Mouse (Mus musculus): ENCODE measurements around the gene Rtl8b. TPM values are rescaled to one million over a fixed set of nuclear protein-coding genes. Genes with fewer than 3 reads are reported as not detected.

Rtl8b gene
- total RNA-seq (2012; rRNA removed) (not detected in 2 replicates), total RNA-seq (2014; rRNA removed) (not detected in 2 replicates), polyA plus RNA-seq (2012; ENCODE audit: insufficient read length, low read depth) (not detected in 2 replicates)

GRCm38 (mm10) chrX:53670294-53670693 lies at the start of gene Rtl8b:
Gene Rtl8b, minus strand, starts transcription at chrX:53670408.
- Histone ChIP-seq H3K79me2 (replicated peaks; ENCODE audit: control insufficient read depth, extremely low read depth, insufficient read depth, poor library complexity, severe bottlenecking) (no peaks in the 10 kb centered on the region), H3K27me3 (replicated peaks) (no peaks in the 10 kb centered on the region), H3K36me3 (replicated peaks in 1 of 2; ENCODE audit: control insufficient read depth in 1 of 2, insufficient read depth in 1 of 2, low read length in 1 of 2) (no peaks in the 10 kb centered on the region), H3K4me2 (ENCODE audit: insufficient read depth, low read depth, poor library complexity, severe bottlenecking) (no peak within 1 kb of the TSS), H3K9me3 (replicated peaks; ENCODE audit: low read length) (no peaks in the 10 kb centered on the region), H3K27ac (ENCODE audit: insufficient read depth, low read depth) (no peak within 1 kb of the TSS), H3K4me3 (replicated peaks in 1 of 3; ENCODE audit: low read depth in 2 of 3, low read length in 2 of 3, poor library complexity in 1 of 3) (no peak within 1 kb of the TSS), H3K9ac (ENCODE audit: insufficient read depth, low read depth) (no peak within 1 kb of the TSS), H3K4me1 (ENCODE audit: control insufficient read depth in 1 of 2, insufficient read depth in 2 of 2) (no peaks in the 10 kb centered on the region)
- TF ChIP-seq KAT2A (IDR thresholded peaks at IDR 0.05; ENCODE audit: insufficient replicate concordance, low read length) (no peak), MXI1 (IDR thresholded peaks at IDR 0.05; ENCODE audit: low read depth, low read length) (no peak), NELFE (IDR thresholded peaks at IDR 0.05; ENCODE audit: low read depth, low read length) (no peak), MAFK (IDR thresholded peaks at IDR 0.05; ENCODE audit: insufficient replicate concordance, low read length) (no peak), MEF2A (IDR thresholded peaks at IDR 0.05; ENCODE audit: borderline replicate concordance, low read depth, low read length) (no peak), RAD21 (IDR thresholded peaks at IDR 0.05; ENCODE audit: low read depth, low read length) (no peak), NRF1 (IDR thresholded peaks at IDR 0.05; ENCODE audit: low read depth, low read length) (no peak), HCFC1 (IDR thresholded peaks at IDR 0.05; ENCODE audit: low read depth, low read length) (no peak), POLR2AphosphoS2 (IDR thresholded peaks at IDR 0.05; ENCODE audit: low read depth, low read length) (no peak), JUND (conservative IDR thresholded peaks at IDR 0.05; ENCODE audit: low read depth, low read length) (no peak), SIN3A (IDR thresholded peaks at IDR 0.05; ENCODE audit: low read length) (no peak), IRF4 (IDR thresholded peaks at IDR 0.05; ENCODE audit: low read depth, low read length) (no peak), ZNF384 (IDR thresholded peaks at IDR 0.05; ENCODE audit: low read depth, low read length) (no peak), POLR2A (IDR thresholded peaks at IDR 0.05; ENCODE audit: low read depth, low read length) (no peak)
- in situ Hi-C loops (cut with MboI; ENCODE audit: low pct_ligation_motif_present, low pct_unique_long_range_greater_than_20kb, low sequenced_read_pairs) = no loop called here
- dilution Hi-C loops (cut with MboI; ENCODE audit: extremely low pct_ligation_motif_present, extremely low pct_unique_long_range_greater_than_20kb, low sequenced_read_pairs) = no loop called here
- DNase-seq (ENCODE audit: extremely low read depth) = no peak

- Histone ChIP-seq H3K27me3 (replicated peaks) (no peaks in the 10 kb centered on the region), H3K79me2 (replicated peaks; ENCODE audit: control insufficient read depth, extremely low read depth, insufficient read depth, poor library complexity, severe bottlenecking) (no peaks in the 10 kb centered on the region), H3K4me1 (ENCODE audit: control insufficient read depth in 1 of 2, insufficient read depth in 2 of 2) (no peaks in the 10 kb centered on the region), H3K9ac (ENCODE audit: insufficient read depth, low read depth) (no peak overlapping the region), H3K27ac (ENCODE audit: insufficient read depth, low read depth) (no peak overlapping the region), H3K9me3 (replicated peaks; ENCODE audit: low read length) (no peaks in the 10 kb centered on the region), H3K36me3 (replicated peaks in 1 of 2; ENCODE audit: control insufficient read depth in 1 of 2, insufficient read depth in 1 of 2, low read length in 1 of 2) (no peaks in the 10 kb centered on the region), H3K4me3 (replicated peaks in 1 of 3; ENCODE audit: low read depth in 2 of 3, low read length in 2 of 3, poor library complexity in 1 of 3) (no peak overlapping the region), H3K4me2 (ENCODE audit: insufficient read depth, low read depth, poor library complexity, severe bottlenecking) (no peak overlapping the region)
- in situ Hi-C loops (cut with MboI; ENCODE audit: low pct_ligation_motif_present, low pct_unique_long_range_greater_than_20kb, low sequenced_read_pairs) = no loop called here
- TF ChIP-seq TBP (conservative IDR thresholded peaks at IDR 0.05; ENCODE audit: low read depth, low read length) = no peak
- TF ChIP-seq KAT2A (IDR thresholded peaks at IDR 0.05; ENCODE audit: insufficient replicate concordance, low read length) = no peak
- TF ChIP-seq SMC3 (IDR thresholded peaks at IDR 0.05; ENCODE audit: low read depth, low read length) = no peak
- no peak for TF ChIP-seq JUN (IDR thresholded peaks at IDR 0.05; ENCODE audit: insufficient read depth, low read depth, low read length)
- TF ChIP-seq NRF1 (IDR thresholded peaks at IDR 0.05; ENCODE audit: low read depth, low read length) = no peak
- TF ChIP-seq ZC3H11A (IDR thresholded peaks at IDR 0.05; ENCODE audit: low read depth, low read length) = no peak
- TF ChIP-seq TCF12 (IDR thresholded peaks at IDR 0.05; ENCODE audit: low read depth, low read length) = no peak
- TF ChIP-seq MEF2A (IDR thresholded peaks at IDR 0.05; ENCODE audit: borderline replicate concordance, low read depth, low read length) = no peak
- no peak for TF ChIP-seq ZMIZ1 (IDR thresholded peaks at IDR 0.05; ENCODE audit: low read depth, low read length)
- no peak for TF ChIP-seq CHD1 (IDR thresholded peaks at IDR 0.05; ENCODE audit: low read depth, low read length)
- TF ChIP-seq ZKSCAN1 (IDR thresholded peaks at IDR 0.05; ENCODE audit: borderline replicate concordance, low read depth, low read length) = no peak
- no peak for TF ChIP-seq UBTF (IDR thresholded peaks at IDR 0.05; ENCODE audit: low read depth, low read length)
- no peak for TF ChIP-seq CTCF (conservative IDR thresholded peaks at IDR 0.05 in 1 of 2, IDR thresholded peaks at IDR 0.05 in 1 of 2; ENCODE audit: low read depth in 2 of 2, low read length in 2 of 2)
- TF ChIP-seq MAFK (IDR thresholded peaks at IDR 0.05; ENCODE audit: insufficient replicate concordance, low read length) = no peak
- TF ChIP-seq PAX5 (IDR thresholded peaks at IDR 0.05; ENCODE audit: low read length) = no peak
- dilution Hi-C loops (cut with MboI; ENCODE audit: extremely low pct_ligation_motif_present, extremely low pct_unique_long_range_greater_than_20kb, low sequenced_read_pairs) = no loop called here
- no peak for DNase-seq (ENCODE audit: extremely low read depth)
Observed at GRCm38 (mm10) chrX:53716323-53717182, 46.3 kb upstream of the Rtl8b start.

Data from CH12.LX (cell line).